In genomic region chr2:158652985-158653384, GRCm38 (mm10) we compare ENCODE assay signal across 9 mouse cellular contexts. TPM values are rescaled to one million over a fixed set of nuclear protein-coding genes. Genes with fewer than 3 reads are reported as not detected.
DNase-seq lines count a peak whose midpoint lies in the region; ATAC-seq and TF ChIP-seq lines count a peak whose summit lies in the region.
"Had no signal": no experiment of that assay in that cellular context is flagged by ENCODE, and none has a peak within 500 bp of the region (broad histone marks: within the 10 kb centered on the region; RNA-seq: fewer than 3 reads in every experiment).

No protein-coding gene starts in this region.

- no peak overlapping the region for H3K9ac ChIP-seq in hindbrain, embryonic 16.5 days (ENCODE audit: low read depth, low read length)
- H3K9ac ChIP-seq: limb, embryonic 15.5 days had no signal

- H3K27ac ChIP-seq in hindbrain, embryonic 16.5 days (ENCODE audit: low read depth, low read length), result no peak overlapping the region
- H3K27ac ChIP-seq: limb, embryonic 15.5 days had no signal

- POLR2A ChIA-PET in Patski (lab: Charles Lee), result no interaction called here

- in situ Hi-C loops in Patski (cut with MboI; ENCODE audit: low pct_unique_long_range_greater_than_20kb), result loop anchor here (5.0 kb wide), 1 partner anchor 106 kb away; no protein-coding TSS in a partner anchor

- H3K36me3 ChIP-seq in hindbrain, embryonic 16.5 days (ENCODE audit: control insufficient read depth, insufficient read depth, low read length), result no peaks in the 10 kb centered on the region
- H3K36me3 ChIP-seq: limb, embryonic 15.5 days had no signal

- peaks cover 14% of the 10 kb centered on the region for H3K27me3 ChIP-seq in Patski
- no peaks in the 10 kb centered on the region for H3K27me3 ChIP-seq in hindbrain, embryonic 16.5 days (replicated peaks; ENCODE audit: control insufficient read depth, insufficient read depth, low read length)
- H3K27me3 ChIP-seq: limb, embryonic 15.5 days had no signal

- no peak for ATAC-seq in Patski
- peak; percentile 61; the same call in 1 of the 2 replicates for ATAC-seq in hindbrain, embryonic 16.5 days

- no peak for DNase-seq in Patski (ENCODE audit: low read depth, low spot score)
- DNase-seq in cerebellum, adult 8-10 months, result peak; percentile 57
- DNase-seq in forelimb bud, embryonic 11.5 days (ENCODE audit: low read depth, low spot score), result peak; percentile 74
- peak; percentile 64 to 90 for DNase-seq in layer of hippocampus, postnatal 25 days (ENCODE audit: extremely low spot score in 1 of 2, low spot score in 1 of 2)
- peak; percentile 81 for DNase-seq in mesoderm, embryonic 11.5 days (ENCODE audit: low read depth, low spot score)
- peak; percentile 88 for DNase-seq in right cerebral cortex, postnatal 14 days
- peak; percentile 44 to 53 for DNase-seq in urinary bladder, postnatal 36 days (ENCODE audit: low spot score in 2 of 2)

- H3K4me1 ChIP-seq in hindbrain, embryonic 16.5 days (ENCODE audit: control insufficient read depth, insufficient read depth, low read depth, low read length), result no peaks in the 10 kb centered on the region
- H3K4me1 ChIP-seq: limb, embryonic 15.5 days had no signal

- H3K4me3 ChIP-seq in hindbrain, embryonic 16.5 days (ENCODE audit: low read length), result no peak overlapping the region
- H3K4me3 ChIP-seq: limb, embryonic 15.5 days had no signal

- 9% methylated on average over 4 of the region's 4 CpGs for WGBS in hindbrain, embryonic 16.5 days

- TF ChIP-seq CTCF in Patski (IDR thresholded peaks at IDR 0.05), result peak; percentile 82

- no peak overlapping the region for H3K4me2 ChIP-seq in hindbrain, embryonic 16.5 days (ENCODE audit: low read length)
- H3K4me2 ChIP-seq: limb, embryonic 15.5 days had no signal

- CTCF ChIA-PET in Patski (lab: Charles Lee), result interaction anchor here (1.0 to 1.7 kb wide), 9 partner anchors 12 to 106 kb away, joined by 3 to 7 read pairs (median 4); no protein-coding TSS in a partner anchor

- no peaks in the 10 kb centered on the region for H3K9me3 ChIP-seq in hindbrain, embryonic 16.5 days (ENCODE audit: control insufficient read depth, low read length)
- H3K9me3 ChIP-seq: limb, embryonic 15.5 days had no signal

RNA-seq across cellular contexts. Expression of gene Ppp1r16b, which starts 12.2 kb away (rescaled TPM):
- polyA plus RNA-seq in Patski (2021), result 0.06 TPM
- 26.4 and 27.2 TPM in 2 replicates for polyA plus RNA-seq in hindbrain, embryonic 16.5 days (2015; fragmentation: Nextera tagmentation; extraction: Ambion mirVana)
- 100 to 1,000 TPM; 138 to 141 TPM for total RNA-seq in layer of hippocampus, postnatal 25 days (2021)

RNA-seq across cellular contexts. Expression of gene Actr5, which starts 28.3 kb away (rescaled TPM):
- polyA plus RNA-seq in Patski (2021), result 11.5 TPM
- 6.2 and 12.0 TPM in 2 replicates for polyA plus RNA-seq in hindbrain, embryonic 16.5 days (2015; fragmentation: Nextera tagmentation; extraction: Ambion mirVana)
- 10 to 100 TPM; 10.0 to 10.2 TPM for total RNA-seq in layer of hippocampus, postnatal 25 days (2021)

RNA-seq across cellular contexts. Expression of gene Slc32a1, which starts 42.4 kb away (rescaled TPM):
- not detected for polyA plus RNA-seq in Patski (2021)
- polyA plus RNA-seq in hindbrain, embryonic 16.5 days (2015; fragmentation: Nextera tagmentation; extraction: Ambion mirVana), result 10.4 and 15.0 TPM in 2 replicates
- total RNA-seq in layer of hippocampus, postnatal 25 days (2021), result 10 to 100 TPM; 68.3 to 77.6 TPM
- polyA plus RNA-seq: limb, embryonic 15.5 days had no signal

Comparison
In these comparisons a context has a peak if more than half of its experiments do, and no peak if none do; other contexts are left out.
1. RNA of gene Ppp1r16b, which starts 12.2 kb away (polyA plus RNA-seq): 26.4 to 27.2 TPM in hindbrain, embryonic 16.5 days; 0.06 TPM in Patski (single experiment); every median in the first group is over 10 times any median in the second.
2. RNA of gene Slc32a1, which starts 42.4 kb away (polyA plus RNA-seq): 10.4 to 15.0 TPM in hindbrain, embryonic 16.5 days; not detected in Patski (single experiment); every median in the first group is over 10 times any median in the second.